Mouse (Mus musculus): ENCODE results near the gene Pde6g. TPM values are rescaled to one million over a fixed set of nuclear protein-coding genes. Genes with fewer than 3 reads are reported as not detected.
A peak's percentile ranks its signal among the peaks of the same experiment; 100 is the strongest.

The Pde6g gene
- polyA plus RNA-seq, 1 experiment from 2014 or later: 0.26 TPM

DNA sequence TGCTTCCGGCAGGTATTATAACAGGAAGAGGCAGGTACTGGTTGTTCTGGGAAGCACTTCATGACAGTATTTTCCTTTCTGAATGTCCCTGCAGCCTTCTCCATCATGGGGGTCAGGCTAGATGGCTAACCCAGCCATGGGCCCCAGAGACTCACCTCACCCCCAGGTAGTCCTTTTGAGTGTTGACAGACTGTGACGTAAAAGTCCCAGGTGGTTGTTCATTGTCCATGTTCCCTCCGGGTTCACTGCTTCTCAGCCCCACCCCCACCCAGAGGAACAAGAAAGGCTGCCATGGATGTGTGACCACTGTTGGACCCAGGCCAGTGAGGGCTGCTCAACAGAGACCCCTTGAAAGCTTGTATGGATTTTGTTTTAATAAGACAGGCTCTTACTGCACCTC is 40.1 kb upstream of the Pde6g start:
- Histone ChIP-seq H3K4me2 (replicated peaks; ENCODE audit: low read depth, low read length) (peak overlapping the region; percentile 96), H3K9ac (ENCODE audit: low read depth, low read length) (peak overlapping the region; percentile 68; the same call in 1 of the 2 replicates), H3K9me3 (ENCODE audit: control insufficient read depth, low read length) (no peaks in the 10 kb centered on the region), H3K4me3 (ENCODE audit: low read depth, low read length) (0 out of 2 replicates have a peak overlapping the region, but pooled peaks have one; percentile 64), H3K36me3 (ENCODE audit: control insufficient read depth, insufficient read depth, low read length) (peaks cover 8% of the 10 kb centered on the region; the same call in 1 of the 2 replicates), H3K4me1 (replicated peaks; ENCODE audit: control insufficient read depth, insufficient read depth, low read length) (peaks cover 9% of the 10 kb centered on the region), H3K27ac (ENCODE audit: low read depth, low read length) (no peak overlapping the region), H3K27me3 (ENCODE audit: control insufficient read depth, insufficient read depth, low read length) (no peaks in the 10 kb centered on the region)
- ATAC-seq (ENCODE audit: low FRiP score) (no peak), DNase-seq (ENCODE audit: low spot score) (no peak)
- 61% methylated on average over 3 of the region's 3 CpGs for WGBS

DNA sequence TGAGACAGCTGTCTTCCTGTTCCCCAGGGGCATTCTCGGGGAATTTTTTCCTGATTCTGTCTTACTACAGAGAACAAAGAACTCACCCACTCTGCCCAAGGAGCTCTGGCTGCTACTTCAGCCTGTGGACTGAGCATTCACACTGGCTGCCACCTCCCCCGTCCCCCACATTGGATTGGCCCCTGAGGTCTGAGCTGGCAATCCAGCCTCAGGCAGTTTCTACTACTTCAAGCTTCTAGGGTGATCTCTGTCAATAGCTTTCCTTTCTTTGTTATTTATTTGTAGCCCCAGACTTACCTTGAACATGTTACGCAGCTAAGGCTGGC is 39.5 kb upstream of the Pde6g start:
- Histone ChIP-seq H3K27ac (ENCODE audit: low read depth, low read length) (0 out of 2 replicates have a peak overlapping the region, but pooled peaks have one; percentile 40), H3K4me3 (ENCODE audit: low read depth, low read length) (peak overlapping the region; percentile 64), H3K4me2 (replicated peaks; ENCODE audit: low read depth, low read length) (peak overlapping the region; percentile 96), H3K27me3 (ENCODE audit: control insufficient read depth, insufficient read depth, low read length) (no peaks in the 10 kb centered on the region), H3K9me3 (ENCODE audit: control insufficient read depth, low read length) (no peaks in the 10 kb centered on the region), H3K9ac (ENCODE audit: low read depth, low read length) (peak overlapping the region; percentile 68; the same call in 1 of the 2 replicates), H3K4me1 (replicated peaks; ENCODE audit: control insufficient read depth, insufficient read depth, low read length) (peaks cover 9% of the 10 kb centered on the region), H3K36me3 (ENCODE audit: control insufficient read depth, insufficient read depth, low read length) (peaks cover 8% of the 10 kb centered on the region; the same call in 1 of the 2 replicates)
- ATAC-seq (ENCODE audit: low FRiP score) (no peak), DNase-seq (ENCODE audit: low spot score) (no peak)
- WGBS: 29% methylated on average over 3 of the region's 3 CpGs

DNA sequence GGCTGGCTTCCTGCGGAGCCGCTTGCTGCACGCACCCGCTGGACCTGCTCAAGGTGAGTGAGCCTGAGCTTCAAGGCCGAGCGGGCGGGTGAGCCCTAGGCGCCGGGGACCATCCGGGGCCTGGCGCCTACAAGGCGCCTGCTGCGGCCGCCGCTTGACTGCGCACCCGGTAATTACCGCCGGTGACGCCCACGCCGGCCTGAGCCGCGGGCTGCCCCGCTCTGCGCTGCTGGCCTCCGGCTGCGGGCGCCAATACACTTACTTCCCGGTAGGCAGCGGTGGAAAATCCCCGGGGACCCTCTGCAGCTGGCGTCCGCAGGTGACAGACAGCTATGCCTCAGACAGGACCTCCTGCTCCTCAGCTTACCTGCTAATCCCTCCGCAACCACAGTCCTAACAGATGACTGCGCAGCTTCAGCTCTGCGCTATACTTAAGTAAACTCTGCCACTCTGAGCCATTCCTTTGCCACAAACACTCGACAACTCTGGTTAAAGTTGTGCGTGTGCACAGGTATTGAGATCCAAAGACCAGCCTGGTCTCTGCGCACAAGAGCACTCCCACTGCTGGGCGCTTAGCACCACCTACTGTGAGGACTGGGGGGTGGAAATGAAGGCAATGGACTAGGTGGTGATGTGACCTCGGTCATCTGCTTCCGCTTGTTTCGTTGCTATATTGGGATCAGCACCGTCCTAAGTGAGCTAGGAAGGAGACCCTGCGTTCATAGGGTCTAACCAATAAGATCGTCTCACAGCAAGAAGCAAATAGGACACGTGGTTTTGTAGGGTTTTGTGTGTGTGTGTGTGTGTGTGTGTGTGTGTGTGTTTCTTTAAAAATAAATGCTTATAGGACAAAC is 39.0 kb upstream of the Pde6g start:
- Histone ChIP-seq H3K36me3 (ENCODE audit: control insufficient read depth, insufficient read depth, low read length) (peaks cover 4% of the 10 kb centered on the region; the same call in 1 of the 2 replicates), H3K4me3 (ENCODE audit: low read depth, low read length) (peak overlapping the region; percentile 64)
- DNase-seq (ENCODE audit: low spot score): peak; percentile 55

DNA sequence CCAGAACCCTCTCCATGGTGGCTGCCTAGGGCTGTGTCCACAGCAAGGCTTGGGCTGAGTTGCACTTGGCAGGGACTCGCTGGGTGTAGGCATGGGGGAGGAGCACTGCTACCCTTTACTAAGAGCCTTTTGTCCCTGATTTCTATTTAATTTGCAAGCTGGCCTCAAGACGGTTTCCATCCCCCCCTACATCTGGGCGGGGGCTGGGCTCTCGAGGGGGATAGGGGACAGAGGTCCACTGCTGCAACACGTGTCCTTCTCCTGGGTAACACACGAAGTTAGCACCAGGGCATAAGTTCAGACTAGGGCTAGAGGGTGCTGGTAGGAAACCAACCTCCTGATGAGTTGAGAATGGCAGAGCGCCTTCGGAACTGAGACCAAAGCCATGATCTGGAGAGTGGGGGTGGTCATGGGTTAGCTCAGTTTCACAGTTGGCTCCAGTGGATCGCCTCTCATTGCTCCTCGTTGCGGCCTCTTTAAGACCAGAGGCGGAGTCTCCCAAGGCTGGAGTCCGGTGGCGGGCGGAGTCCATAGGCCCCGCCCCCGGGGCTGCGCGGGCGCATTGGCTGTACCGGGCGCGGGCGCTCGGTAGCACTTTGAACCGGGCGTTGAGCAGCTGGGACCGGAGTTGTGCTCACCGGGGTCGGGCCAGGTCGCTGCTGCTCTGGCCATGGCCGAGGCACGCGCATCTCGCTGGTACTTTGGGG is 38.2 kb upstream of the Pde6g start, which contains the start of gene Slc25a10:
Gene Slc25a10 (plus strand): TSS at position 524 of the 707 bp plus-strand sequence.
- H3K9me3 ChIP-seq (ENCODE audit: control insufficient read depth, low read length): no peaks in the 10 kb centered on the region
- H3K4me3 ChIP-seq (ENCODE audit: low read depth, low read length): peak within 1 kb of the TSS; percentile 64
- peaks cover 4% of the 10 kb centered on the region; the same call in 1 of the 2 replicates for H3K36me3 ChIP-seq (ENCODE audit: control insufficient read depth, insufficient read depth, low read length)
- no peaks in the 10 kb centered on the region for H3K27me3 ChIP-seq (ENCODE audit: control insufficient read depth, insufficient read depth, low read length)
- peak within 1 kb of the TSS; percentile 60 for H3K27ac ChIP-seq (ENCODE audit: low read depth, low read length)
- peak within 1 kb of the TSS; percentile 68 for H3K9ac ChIP-seq (ENCODE audit: low read depth, low read length)
- under 1% methylated on average over 35 of the region's 35 CpGs for WGBS
- peaks cover 9% of the 10 kb centered on the region for H3K4me1 ChIP-seq (replicated peaks; ENCODE audit: control insufficient read depth, insufficient read depth, low read length)
- peak within 1 kb of the TSS; percentile 96 for H3K4me2 ChIP-seq (replicated peaks; ENCODE audit: low read depth, low read length)
- DNase-seq (ENCODE audit: low spot score) (peak; percentile 94), ATAC-seq (ENCODE audit: low FRiP score) (peak; percentile 90)

More for the DNA sequence above, 39.0 kb upstream of the Pde6g start:
- Histone ChIP-seq H3K27ac (ENCODE audit: low read depth, low read length) (peak overlapping the region; percentile 40), H3K4me1 (replicated peaks; ENCODE audit: control insufficient read depth, insufficient read depth, low read length) (peaks cover 9% of the 10 kb centered on the region), H3K9me3 (ENCODE audit: control insufficient read depth, low read length) (no peaks in the 10 kb centered on the region), H3K4me2 (replicated peaks; ENCODE audit: low read depth, low read length) (peak overlapping the region; percentile 96), H3K27me3 (ENCODE audit: control insufficient read depth, insufficient read depth, low read length) (no peaks in the 10 kb centered on the region), H3K9ac (ENCODE audit: low read depth, low read length) (peak overlapping the region; percentile 68)
- ATAC-seq (ENCODE audit: low FRiP score): peak; percentile 41
- WGBS: under 1% methylated on average over 48 of the region's 48 CpGs

DNA sequence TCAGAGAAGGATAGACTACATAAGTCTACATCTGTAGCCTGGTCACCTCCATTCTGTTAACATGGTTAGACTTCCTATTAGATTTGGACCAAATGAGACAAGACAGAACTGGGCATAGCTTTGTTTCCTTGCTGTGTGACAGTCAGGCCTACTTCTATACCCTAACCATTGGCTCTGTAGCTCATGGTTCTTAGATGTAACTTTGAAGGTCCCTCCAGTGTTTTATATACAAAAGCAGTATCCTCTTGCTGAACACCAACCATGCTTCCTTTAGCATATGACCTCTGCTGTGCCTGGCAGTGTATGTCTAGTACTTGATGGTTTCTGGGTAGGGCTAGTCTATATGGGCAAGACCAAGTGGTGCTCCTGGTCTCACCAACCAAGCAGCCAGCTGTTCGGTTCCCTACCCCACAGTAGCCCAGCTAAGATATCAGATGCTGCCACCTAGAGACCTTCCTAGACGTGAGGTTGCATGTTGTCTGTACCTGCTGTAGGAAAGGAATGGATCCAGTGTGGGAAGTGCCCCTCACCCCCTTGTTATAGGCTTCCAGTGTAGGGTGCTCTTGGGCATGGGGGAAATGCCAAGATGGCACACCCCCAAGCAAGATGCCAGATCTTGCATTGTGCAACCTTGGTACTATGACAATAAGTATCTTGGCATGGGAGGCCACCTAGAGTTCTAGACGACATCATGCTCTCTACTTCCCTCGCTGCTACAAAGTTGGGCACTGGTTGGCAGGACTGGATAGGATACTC is 37.2 kb upstream of the Pde6g start:
- DNase-seq (ENCODE audit: low spot score) (no peak), ATAC-seq (ENCODE audit: low FRiP score) (no peak)
- Histone ChIP-seq H3K9ac (ENCODE audit: low read depth, low read length) (peak overlapping the region; percentile 32; the same call in 1 of the 2 replicates), H3K4me3 (ENCODE audit: low read depth, low read length) (no peak overlapping the region), H3K27me3 (ENCODE audit: control insufficient read depth, insufficient read depth, low read length) (no peaks in the 10 kb centered on the region), H3K4me2 (replicated peaks; ENCODE audit: low read depth, low read length) (peak overlapping the region; percentile 96; the same call in 1 of the 2 replicates), H3K27ac (ENCODE audit: low read depth, low read length) (peak overlapping the region; percentile 60; the same call in 1 of the 2 replicates), H3K9me3 (ENCODE audit: control insufficient read depth, low read length) (no peaks in the 10 kb centered on the region), H3K36me3 (ENCODE audit: control insufficient read depth, insufficient read depth, low read length) (no peaks in the 10 kb centered on the region; the same call in 1 of the 2 replicates), H3K4me1 (replicated peaks; ENCODE audit: control insufficient read depth, insufficient read depth, low read length) (peaks cover 12% of the 10 kb centered on the region)
- 32% methylated on average over 4 of the region's 4 CpGs for WGBS

DNA sequence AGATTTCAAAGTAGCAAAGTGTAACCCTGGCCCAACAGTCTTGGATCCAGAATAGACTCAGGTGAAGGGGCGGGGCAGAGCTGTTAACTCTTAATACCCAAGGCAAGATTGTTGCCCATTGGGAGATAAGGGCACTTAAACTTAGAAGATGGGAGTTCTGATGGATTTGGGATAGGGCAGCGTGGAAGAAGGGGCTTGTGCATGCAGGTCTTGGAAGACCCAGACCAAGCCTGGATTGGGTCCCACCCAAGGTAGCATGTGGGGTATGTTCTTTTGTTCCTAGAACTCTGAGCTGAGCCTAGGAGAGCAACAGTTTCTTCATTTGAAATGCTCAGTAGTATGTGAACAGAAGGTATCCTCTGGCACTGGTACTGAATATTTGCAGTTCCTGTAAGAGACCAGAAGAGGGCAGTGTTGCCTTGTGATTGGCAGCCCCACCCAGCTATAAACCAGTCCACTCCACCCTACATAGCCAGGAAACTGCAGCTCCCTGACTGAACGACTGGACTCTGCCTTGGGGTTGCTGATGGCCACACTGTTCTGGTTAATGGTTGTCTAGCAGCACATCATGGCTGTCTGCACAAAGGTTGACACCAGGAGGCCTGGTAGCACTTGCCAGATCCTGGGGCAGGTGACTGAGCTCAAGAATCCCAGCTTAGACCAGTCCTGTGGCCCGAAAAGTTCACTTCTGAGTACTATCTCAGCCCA is 35.9 kb upstream of the Pde6g start:
- no peak overlapping the region for H3K27ac ChIP-seq (ENCODE audit: low read depth, low read length)
- no peaks in the 10 kb centered on the region for H3K27me3 ChIP-seq (ENCODE audit: control insufficient read depth, insufficient read depth, low read length)
- H3K4me2 ChIP-seq (replicated peaks; ENCODE audit: low read depth, low read length): no peak overlapping the region
- peaks cover 14% of the 10 kb centered on the region for H3K4me1 ChIP-seq (replicated peaks; ENCODE audit: control insufficient read depth, insufficient read depth, low read length)
- H3K4me3 ChIP-seq (ENCODE audit: low read depth, low read length): no peak overlapping the region
- ATAC-seq (ENCODE audit: low FRiP score) (peak; percentile 25), DNase-seq (ENCODE audit: low spot score) (peak; percentile 85)
- H3K36me3 ChIP-seq (ENCODE audit: control insufficient read depth, insufficient read depth, low read length): no peaks in the 10 kb centered on the region; the same call in 1 of the 2 replicates
- H3K9me3 ChIP-seq (ENCODE audit: control insufficient read depth, low read length): no peaks in the 10 kb centered on the region
- no peak overlapping the region for H3K9ac ChIP-seq (ENCODE audit: low read depth, low read length)
- 70% methylated on average over 4 of the region's 4 CpGs for WGBS

DNA sequence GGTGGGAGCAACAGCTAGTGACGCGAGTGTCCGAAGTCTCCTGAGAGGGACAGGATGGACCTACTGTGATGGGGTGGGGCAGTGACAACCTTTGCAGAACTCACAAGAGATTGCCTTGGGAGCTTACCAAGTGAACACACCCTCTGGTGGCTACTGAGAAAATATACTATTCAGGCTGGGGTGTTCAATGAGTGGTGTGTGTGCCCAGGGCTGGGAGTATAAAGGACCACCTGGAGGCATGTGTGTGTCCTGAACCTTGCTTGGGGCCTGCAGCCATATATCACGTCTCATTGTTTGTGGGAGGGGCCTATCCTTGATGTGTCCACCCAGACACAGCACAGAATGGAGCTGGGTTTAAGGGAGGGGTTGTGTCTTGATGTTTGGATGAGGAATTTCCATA is 35.2 kb upstream of the Pde6g start:
- Histone ChIP-seq H3K9me3 (ENCODE audit: control insufficient read depth, low read length) (no peaks in the 10 kb centered on the region), H3K9ac (ENCODE audit: low read depth, low read length) (no peak overlapping the region), H3K4me2 (replicated peaks; ENCODE audit: low read depth, low read length) (no peak overlapping the region), H3K4me3 (ENCODE audit: low read depth, low read length) (no peak overlapping the region), H3K27ac (ENCODE audit: low read depth, low read length) (no peak overlapping the region), H3K36me3 (ENCODE audit: control insufficient read depth, insufficient read depth, low read length) (no peaks in the 10 kb centered on the region), H3K4me1 (replicated peaks; ENCODE audit: control insufficient read depth, insufficient read depth, low read length) (peaks cover 14% of the 10 kb centered on the region), H3K27me3 (ENCODE audit: control insufficient read depth, insufficient read depth, low read length) (no peaks in the 10 kb centered on the region)
- ATAC-seq (ENCODE audit: low FRiP score) (no peak), DNase-seq (ENCODE audit: low spot score) (no peak)
- 77% methylated on average over 4 of the region's 4 CpGs for WGBS

DNA sequence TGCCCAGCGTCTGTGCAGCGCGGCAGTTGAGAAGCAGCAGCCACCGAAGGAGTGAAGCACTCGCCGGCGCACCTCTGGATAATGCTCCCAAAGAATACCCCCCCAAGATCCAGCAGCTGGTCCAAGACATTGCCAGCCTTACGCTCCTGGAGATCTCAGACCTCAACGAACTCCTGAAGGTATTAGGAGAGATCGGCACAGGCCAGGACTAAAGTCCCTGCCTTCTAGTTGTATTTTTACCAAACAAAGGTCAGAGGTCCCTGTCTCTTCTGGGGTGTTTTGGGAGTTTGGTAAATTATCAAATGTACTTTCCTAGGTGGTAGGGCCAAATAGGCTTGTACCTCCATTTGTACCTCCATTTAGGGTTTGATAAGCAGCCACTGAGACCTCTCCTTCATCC is 32.0 kb upstream of the Pde6g start:
- Histone ChIP-seq H3K9ac (ENCODE audit: low read depth, low read length) (peak overlapping the region; percentile 91), H3K27me3 (ENCODE audit: control insufficient read depth, insufficient read depth, low read length) (no peaks in the 10 kb centered on the region), H3K4me2 (replicated peaks; ENCODE audit: low read depth, low read length) (peak overlapping the region; percentile 54), H3K36me3 (ENCODE audit: control insufficient read depth, insufficient read depth, low read length) (peaks cover 6% of the 10 kb centered on the region; the same call in 1 of the 2 replicates), H3K4me3 (ENCODE audit: low read depth, low read length) (peak overlapping the region; percentile 99), H3K27ac (ENCODE audit: low read depth, low read length) (no peak overlapping the region), H3K4me1 (replicated peaks; ENCODE audit: control insufficient read depth, insufficient read depth, low read length) (peaks cover 5% of the 10 kb centered on the region), H3K9me3 (ENCODE audit: control insufficient read depth, low read length) (no peaks in the 10 kb centered on the region)
- WGBS: 11% methylated on average over 10 of the region's 10 CpGs
- DNase-seq (ENCODE audit: low spot score): no peak
- no peak for ATAC-seq (ENCODE audit: low FRiP score)
